Mouse (Mus musculus): ENCODE measurements around the gene Arrdc3. TPM values are rescaled to one million over a fixed set of nuclear protein-coding genes. Genes with fewer than 3 reads are reported as not detected.
A peak's percentile ranks its signal among the peaks of the same experiment; 100 is the strongest.
"Not testable (repeated sequence)": the region's sequence is repeated elsewhere in the genome, so short reads cannot be mapped to it uniquely, and the experiment has no call there.

Arrdc3 gene
- polyA plus RNA-seq, 1 experiment from 2014 or later: 66.6 TPM

- peaks cover 28% of the 10 kb centered on the region for H3K36me3 ChIP-seq
- H3K4me3 ChIP-seq: peak overlapping the region; percentile 77
- ATAC-seq (replicated peaks): no peak
- peak overlapping the region; percentile 98 for H3K9ac ChIP-seq (replicated peaks)
- peak overlapping the region; percentile 100 for H3K27ac ChIP-seq (replicated peaks)
- H3K9me3 ChIP-seq: no peaks in the 10 kb centered on the region
- H3K27me3 ChIP-seq: no peaks in the 10 kb centered on the region
- H3K4me2 ChIP-seq (replicated peaks): peak overlapping the region; percentile 49
- H3K4me1 ChIP-seq: peaks cover 18% of the 10 kb centered on the region
- WGBS: 12% methylated on average over 6 of the region's 6 CpGs
Observed at GRCm38 (mm10) chr13:80886664-80887210, 3.6 kb downstream of the Arrdc3 start.

- H3K27ac ChIP-seq (replicated peaks): no peak overlapping the region
- H3K9me3 ChIP-seq: no peaks in the 10 kb centered on the region
- H3K4me1 ChIP-seq: peaks cover 12% of the 10 kb centered on the region
- H3K27me3 ChIP-seq: no peaks in the 10 kb centered on the region
- H3K9ac ChIP-seq (replicated peaks): no peak overlapping the region
- H3K36me3 ChIP-seq: peaks cover 36% of the 10 kb centered on the region
- no peak for ATAC-seq (replicated peaks)
- WGBS: 76% methylated on average over 2 of the region's 2 CpGs
- H3K4me3 ChIP-seq: no peak overlapping the region
- H3K4me2 ChIP-seq (replicated peaks): no peak overlapping the region
Observed at GRCm38 (mm10) chr13:80887842-80888241, 4.7 kb downstream of the Arrdc3 start.

- H3K27me3 ChIP-seq; H3K4me3 ChIP-seq; H3K9ac ChIP-seq (replicated peaks); ATAC-seq (replicated peaks); H3K4me1 ChIP-seq; H3K27ac ChIP-seq (replicated peaks); H3K4me2 ChIP-seq (replicated peaks); H3K9me3 ChIP-seq: not testable (repeated sequence)
- peaks cover 66% of the 10 kb centered on the region for H3K36me3 ChIP-seq
- WGBS: 92% methylated on average over 3 of the region's 3 CpGs
Observed at GRCm38 (mm10) chr13:80894928-80895327, 11.7 kb downstream of the Arrdc3 start.

- Histone ChIP-seq H3K4me3 (no peak overlapping the region), H3K27me3 (no peaks in the 10 kb centered on the region), H3K9me3 (no peaks in the 10 kb centered on the region), H3K4me2 (replicated peaks) (no peak overlapping the region), H3K36me3 (peaks cover 45% of the 10 kb centered on the region), H3K9ac (replicated peaks) (no peak overlapping the region), H3K4me1 (peaks cover 4% of the 10 kb centered on the region; the same call in 1 of the 2 replicates), H3K27ac (replicated peaks) (no peak overlapping the region)
- WGBS: 56% methylated on average over 1 of the region's 1 CpGs
- 0 out of 2 replicates have a peak, but pooled peaks have one; percentile 23 for ATAC-seq (replicated peaks)
Observed at GRCm38 (mm10) chr13:80897411-80897810, 14.2 kb downstream of the Arrdc3 start.

GRCm38 (mm10) chr13:80898095-80898494 is 14.9 kb downstream of the Arrdc3 start:
- no peak overlapping the region for H3K4me3 ChIP-seq
- peaks cover 40% of the 10 kb centered on the region for H3K36me3 ChIP-seq
- H3K27me3 ChIP-seq: no peaks in the 10 kb centered on the region
- H3K4me1 ChIP-seq: peaks cover 4% of the 10 kb centered on the region; the same call in 1 of the 2 replicates
- H3K4me2 ChIP-seq (replicated peaks): no peak overlapping the region
- no peak overlapping the region for H3K9ac ChIP-seq (replicated peaks)
- WGBS: 79% methylated on average over 4 of the region's 4 CpGs
- no peaks in the 10 kb centered on the region for H3K9me3 ChIP-seq
- ATAC-seq (replicated peaks): no peak; the same call in 1 of the 2 replicates
- H3K27ac ChIP-seq (replicated peaks): no peak overlapping the region

- WGBS: 87% methylated on average over 2 of the region's 2 CpGs
- Histone ChIP-seq H3K9me3 (no peaks in the 10 kb centered on the region), H3K27me3 (no peaks in the 10 kb centered on the region), H3K27ac (replicated peaks) (no peak overlapping the region), H3K9ac (replicated peaks) (no peak overlapping the region), H3K4me1 (peaks cover 4% of the 10 kb centered on the region; the same call in 1 of the 2 replicates), H3K36me3 (peaks cover 26% of the 10 kb centered on the region; the same call in 1 of the 2 replicates), H3K4me3 (no peak overlapping the region), H3K4me2 (replicated peaks) (no peak overlapping the region)
- no peak for ATAC-seq (replicated peaks)
Observed at GRCm38 (mm10) chr13:80899435-80900029, 16.3 kb downstream of the Arrdc3 start.

GRCm38 (mm10) chr13:80901432-80901831 is 18.2 kb downstream of the Arrdc3 start:
- no peak overlapping the region for H3K9ac ChIP-seq (replicated peaks)

GRCm38 (mm10) chr13:80902796-80903195 is 19.6 kb downstream of the Arrdc3 start:
- no peaks in the 10 kb centered on the region for H3K27me3 ChIP-seq
- no peak overlapping the region for H3K9ac ChIP-seq (replicated peaks)
- no peaks in the 10 kb centered on the region for H3K4me1 ChIP-seq
- H3K4me3 ChIP-seq: no peak overlapping the region
- H3K27ac ChIP-seq (replicated peaks): no peak overlapping the region
- no peaks in the 10 kb centered on the region for H3K9me3 ChIP-seq
- no peak overlapping the region for H3K4me2 ChIP-seq (replicated peaks)
- no peak for ATAC-seq (replicated peaks)
- peaks cover 7% of the 10 kb centered on the region; the same call in 1 of the 2 replicates for H3K36me3 ChIP-seq
- WGBS: 92% methylated on average over 3 of the region's 3 CpGs

More at GRCm38 (mm10) chr13:80901432-80901831, 18.2 kb downstream of the Arrdc3 start:
- Histone ChIP-seq H3K27me3 (no peaks in the 10 kb centered on the region), H3K4me1 (no peaks in the 10 kb centered on the region), H3K9me3 (no peaks in the 10 kb centered on the region), H3K4me3 (no peak overlapping the region), H3K27ac (replicated peaks) (no peak overlapping the region), H3K4me2 (replicated peaks) (no peak overlapping the region), H3K36me3 (peaks cover 19% of the 10 kb centered on the region; the same call in 1 of the 2 replicates)
- ATAC-seq (replicated peaks): no peak
- 84% methylated on average over 4 of the region's 4 CpGs for WGBS

- no peak for ATAC-seq (replicated peaks)
Observed at GRCm38 (mm10) chr13:80913361-80913760, 30.2 kb downstream of the Arrdc3 start.

GRCm38 (mm10) chr13:80920939-80921338 is 37.8 kb downstream of the Arrdc3 start:
- H3K27ac ChIP-seq (replicated peaks): no peak overlapping the region
- H3K4me2 ChIP-seq (replicated peaks): no peak overlapping the region
- no peaks in the 10 kb centered on the region for H3K36me3 ChIP-seq
- no peaks in the 10 kb centered on the region for H3K4me1 ChIP-seq
- ATAC-seq (replicated peaks): no peak
- no peaks in the 10 kb centered on the region for H3K27me3 ChIP-seq
- H3K9ac ChIP-seq (replicated peaks): no peak overlapping the region
- WGBS: 95% methylated on average over 6 of the region's 6 CpGs
- H3K4me3 ChIP-seq: no peak overlapping the region
- no peaks in the 10 kb centered on the region for H3K9me3 ChIP-seq

More at GRCm38 (mm10) chr13:80913361-80913760, 30.2 kb downstream of the Arrdc3 start:
- H3K27me3 ChIP-seq: no peaks in the 10 kb centered on the region
- H3K4me3 ChIP-seq: no peak overlapping the region
- H3K27ac ChIP-seq (replicated peaks): no peak overlapping the region
- no peak overlapping the region for H3K9ac ChIP-seq (replicated peaks)
- H3K36me3 ChIP-seq: no peaks in the 10 kb centered on the region
- H3K4me1 ChIP-seq: no peaks in the 10 kb centered on the region
- H3K9me3 ChIP-seq: no peaks in the 10 kb centered on the region
- no peak overlapping the region for H3K4me2 ChIP-seq (replicated peaks)

- no peak overlapping the region for H3K27ac ChIP-seq (replicated peaks)
- H3K27me3 ChIP-seq: no peaks in the 10 kb centered on the region
- no peak overlapping the region for H3K4me2 ChIP-seq (replicated peaks)
- 59% methylated on average over 7 of the region's 7 CpGs for WGBS
- H3K4me3 ChIP-seq: no peak overlapping the region
- H3K36me3 ChIP-seq: no peaks in the 10 kb centered on the region
- ATAC-seq (replicated peaks): no peak
- no peak overlapping the region for H3K9ac ChIP-seq (replicated peaks)
- H3K4me1 ChIP-seq: no peaks in the 10 kb centered on the region
- H3K9me3 ChIP-seq: no peaks in the 10 kb centered on the region
Observed at GRCm38 (mm10) chr13:80921593-80922327, 38.6 kb downstream of the Arrdc3 start.

- Histone ChIP-seq H3K4me1 (no peaks in the 10 kb centered on the region), H3K4me3 (no peak overlapping the region), H3K27me3 (no peaks in the 10 kb centered on the region), H3K27ac (replicated peaks) (no peak overlapping the region), H3K9ac (replicated peaks) (no peak overlapping the region), H3K36me3 (no peaks in the 10 kb centered on the region), H3K9me3 (no peaks in the 10 kb centered on the region), H3K4me2 (replicated peaks) (no peak overlapping the region)
- 87% methylated on average over 7 of the region's 7 CpGs for WGBS
- no peak for ATAC-seq (replicated peaks)
Observed at GRCm38 (mm10) chr13:80928187-80928586, 45.0 kb downstream of the Arrdc3 start.
